Mouse (Mus musculus) C2C12 (cell line): ENCODE measurements around the gene Ssr4. TPM values are rescaled to one million over a fixed set of nuclear protein-coding genes. Genes with fewer than 3 reads are reported as not detected.
A peak's percentile ranks its signal among the peaks of the same experiment; 100 is the strongest.

Experiments used
- H3K27me3 ChIP-seq: one replicate; pipeline ENCODE4 v1.6.1; 2011; ENCODE audit not compliant: control insufficient read depth, insufficient read depth, insufficient read length
- H3K36me3 ChIP-seq: one replicate; pipeline ENCODE4 v1.6.1; 2011; ENCODE audit not compliant: control insufficient read depth, insufficient read depth
- H3K4me3 ChIP-seq: one replicate; pipeline ENCODE4 v1.5.1; 2011; ENCODE audit warnings: mild to moderate bottlenecking, control low read depth; ENCODE audit not compliant: poor library complexity, insufficient read depth, severe bottlenecking
- H3K79me2 ChIP-seq: one replicate; pipeline ENCODE4 v1.6.1; 2011; ENCODE audit not compliant: control insufficient read depth, insufficient read depth
- H3K79me3 ChIP-seq: one replicate; pipeline ENCODE4 v1.6.1; 2011; ENCODE audit warnings: low read depth, control low read depth
- H3ac ChIP-seq: one replicate; pipeline ENCODE3; 2011; ENCODE audit warnings: low read depth; ENCODE audit not compliant: control insufficient read depth, insufficient read length
- CEBPB ChIP-seq: IDR thresholded peaks from one replicate; pipeline ENCODE4 v1.6.1; 2011; ENCODE audit warnings: low read depth, mild to moderate bottlenecking, control low read depth, moderate library complexity
- CTCF ChIP-seq: IDR thresholded peaks from one replicate; pipeline ENCODE4 v1.5.1; 2011; ENCODE audit not compliant: control insufficient read depth, insufficient read depth, insufficient read length
- FOSL1 ChIP-seq: IDR thresholded peaks from one replicate; pipeline ENCODE4 v1.8.0; 2011; ENCODE audit warnings: mild to moderate bottlenecking, low read length; ENCODE audit not compliant: poor library complexity, insufficient read depth, severe bottlenecking
- MAX ChIP-seq: IDR thresholded peaks from one replicate; pipeline ENCODE4 v1.6.1; 2011; ENCODE audit warnings: mild to moderate bottlenecking, control low read depth
- MYOD1 ChIP-seq: IDR thresholded peaks from one replicate; pipeline ENCODE4 v1.6.1; 2011; ENCODE audit warnings: low read depth; ENCODE audit not compliant: control insufficient read depth, insufficient read length
- MYOG ChIP-seq: IDR thresholded peaks from one replicate; pipeline ENCODE4 v1.6.1; 2011; ENCODE audit not compliant: control insufficient read depth, insufficient read length; ENCODE audit errors: extremely low read depth
- USF1 ChIP-seq: IDR thresholded peaks from one replicate; pipeline ENCODE4 v1.6.1; 2011; ENCODE audit warnings: low read depth, mild to moderate bottlenecking, control low read depth, moderate library complexity
- polyA plus RNA-seq: library from polyadenylated mRNA; unstranded; fragments of >200 nt; fragmentation: generic; extraction: Trizol; gene quantifications from one replicate; pipeline ENCODE4 v1.2.1, GENCODE M21; 2012; ENCODE audit warnings: missing spikeins

Ssr4 gene
- polyA plus RNA-seq, 1 experiment: 260 TPM

GRCm38 (mm10) chrX:73756334-73757140 lies 30.3 kb upstream of the Ssr4 start, which contains the start of gene Plxnb3:
TSS of gene Plxnb3 (plus strand) at chrX:73757090.
- no peak within 1 kb of the TSS for H3K4me3 ChIP-seq

DNA sequence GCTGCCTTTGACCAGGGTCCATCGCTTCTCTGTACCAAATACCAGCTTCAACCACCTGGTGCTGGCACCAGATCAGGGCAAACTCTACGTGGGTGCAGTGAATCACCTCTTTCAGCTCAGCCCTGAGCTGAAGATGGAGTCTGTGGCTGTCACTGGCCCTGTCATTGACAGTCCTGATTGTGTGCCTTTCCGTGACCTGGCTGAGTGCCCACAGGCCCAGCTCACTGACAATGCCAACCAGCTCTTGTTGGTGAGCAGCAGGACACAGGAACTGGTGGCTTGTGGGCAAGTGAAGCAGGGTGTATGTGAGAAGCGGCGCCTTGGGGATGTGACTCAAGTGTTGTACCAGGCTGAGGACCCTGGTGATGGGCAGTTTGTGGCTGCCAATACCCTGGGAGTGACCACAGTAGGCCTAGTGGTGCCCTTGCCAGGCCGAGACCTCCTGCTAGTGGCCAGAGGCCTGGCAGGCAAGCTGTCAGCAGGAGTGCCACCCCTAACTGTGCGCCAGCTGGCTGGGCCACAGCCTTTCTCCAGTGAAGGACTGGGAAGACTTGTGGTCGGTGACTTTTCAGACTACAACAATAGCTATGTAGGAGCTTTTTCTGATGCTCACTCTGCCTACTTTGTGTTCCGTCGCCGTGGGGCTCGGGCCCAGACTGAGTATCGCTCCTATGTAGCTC lies 28.1 kb upstream of the Ssr4 start:
- H3ac ChIP-seq: no peak overlapping the region
- H3K4me3 ChIP-seq: no peak overlapping the region
- H3K36me3 ChIP-seq: no peaks in the 10 kb centered on the region
- peaks cover under 1% of the 10 kb centered on the region for H3K27me3 ChIP-seq
- no peak for TF ChIP-seq FOSL1
- TF ChIP-seq MYOD1: no peak
- no peaks in the 10 kb centered on the region for H3K79me3 ChIP-seq
- no peaks in the 10 kb centered on the region for H3K79me2 ChIP-seq

More at GRCm38 (mm10) chrX:73756334-73757140, 30.3 kb upstream of the Ssr4 start, which contains the start of gene Plxnb3:
- no peaks in the 10 kb centered on the region for H3K79me3 ChIP-seq
- H3K27me3 ChIP-seq: no peaks in the 10 kb centered on the region
- H3K79me2 ChIP-seq: no peaks in the 10 kb centered on the region
- H3K36me3 ChIP-seq: no peaks in the 10 kb centered on the region
- no peak for TF ChIP-seq CEBPB
- TF ChIP-seq CTCF: no peak
- H3ac ChIP-seq: no peak within 1 kb of the TSS

- TF ChIP-seq CEBPB: no peak
- no peak for TF ChIP-seq MAX
- no peak for TF ChIP-seq USF1
- TF ChIP-seq FOSL1: no peak
- TF ChIP-seq CTCF: no peak
- no peak for TF ChIP-seq MYOG
- TF ChIP-seq MYOD1: no peak
- Histone ChIP-seq H3K79me2 (no peaks in the 10 kb centered on the region), H3K27me3 (peaks cover 4% of the 10 kb centered on the region), H3K36me3 (no peaks in the 10 kb centered on the region), H3K79me3 (no peaks in the 10 kb centered on the region), H3K4me3 (no peak overlapping the region), H3ac (no peak overlapping the region)
Measured at GRCm38 (mm10) chrX:73765311-73765710, 21.5 kb upstream of the Ssr4 start.

DNA sequence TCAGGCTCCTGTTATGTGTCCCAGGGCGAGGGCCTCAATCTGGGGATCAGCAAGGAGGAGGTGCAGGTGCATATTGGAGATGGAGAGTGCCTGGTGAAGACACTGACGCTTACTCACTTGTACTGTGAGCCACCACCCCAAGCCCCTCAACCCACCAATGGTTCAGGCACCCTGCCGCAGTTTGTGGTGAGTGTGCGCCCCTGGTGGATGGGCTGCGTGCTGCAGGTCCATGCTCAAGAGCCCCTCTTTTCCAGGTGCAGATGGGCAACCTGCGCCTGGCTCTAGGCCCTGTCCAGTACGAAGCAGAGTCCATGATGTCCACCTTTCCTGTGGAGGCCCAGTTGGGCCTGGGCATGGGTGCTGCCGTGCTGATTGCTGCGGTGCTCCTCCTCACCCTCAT lies 19.6 kb upstream of the Ssr4 start:
- peaks cover 4% of the 10 kb centered on the region for H3K27me3 ChIP-seq
- no peaks in the 10 kb centered on the region for H3K79me3 ChIP-seq
- H3K36me3 ChIP-seq: no peaks in the 10 kb centered on the region
- no peaks in the 10 kb centered on the region for H3K79me2 ChIP-seq
- peak; percentile 11 for TF ChIP-seq CTCF
- no peak for TF ChIP-seq FOSL1
- no peak overlapping the region for H3K4me3 ChIP-seq
- H3ac ChIP-seq: no peak overlapping the region

GRCm38 (mm10) chrX:73774168-73774760 lies 12.6 kb upstream of the Ssr4 start, which contains the start of gene Srpk3:
TSS of gene Srpk3 (plus strand) at chrX:73774405.
- Histone ChIP-seq H3K79me3 (no peaks in the 10 kb centered on the region), H3K4me3 (no peak within 1 kb of the TSS), H3K36me3 (peaks cover 8% of the 10 kb centered on the region), H3K27me3 (no peaks in the 10 kb centered on the region), H3ac (no peak within 1 kb of the TSS), H3K79me2 (no peaks in the 10 kb centered on the region)
- TF ChIP-seq MYOD1 (no peak), USF1 (no peak), CTCF (no peak), FOSL1 (no peak), MYOG (no peak), MAX (no peak), CEBPB (no peak)

- H3K79me2 ChIP-seq: no peaks in the 10 kb centered on the region
- no peaks in the 10 kb centered on the region for H3K27me3 ChIP-seq
- H3ac ChIP-seq: no peak overlapping the region
- H3K79me3 ChIP-seq: no peaks in the 10 kb centered on the region
- peaks cover 13% of the 10 kb centered on the region for H3K36me3 ChIP-seq
- TF ChIP-seq MYOG (no peak), USF1 (no peak), MAX (no peak), MYOD1 (no peak)
- no peak overlapping the region for H3K4me3 ChIP-seq
Measured at GRCm38 (mm10) chrX:73774802-73775483, 11.9 kb upstream of the Ssr4 start.
